Mouse (Mus musculus) liver, embryonic 14.5 days (tissue): ENCODE measurements around the gene Ptpn13.
A peak's percentile ranks its signal among the peaks of the same experiment; 100 is the strongest.

Source experiments
- CTCF ChIP-seq: IDR thresholded peaks from 2 replicates; pipeline ENCODE4 v1.5.1; 2016; ENCODE audit warnings: antibody characterized with exemption, low read depth, control low read depth
- EP300 ChIP-seq: IDR thresholded peaks from 2 replicates; pipeline ENCODE4 v1.6.1; 2016; ENCODE audit warnings: antibody characterized with exemption, low read depth

DNA sequence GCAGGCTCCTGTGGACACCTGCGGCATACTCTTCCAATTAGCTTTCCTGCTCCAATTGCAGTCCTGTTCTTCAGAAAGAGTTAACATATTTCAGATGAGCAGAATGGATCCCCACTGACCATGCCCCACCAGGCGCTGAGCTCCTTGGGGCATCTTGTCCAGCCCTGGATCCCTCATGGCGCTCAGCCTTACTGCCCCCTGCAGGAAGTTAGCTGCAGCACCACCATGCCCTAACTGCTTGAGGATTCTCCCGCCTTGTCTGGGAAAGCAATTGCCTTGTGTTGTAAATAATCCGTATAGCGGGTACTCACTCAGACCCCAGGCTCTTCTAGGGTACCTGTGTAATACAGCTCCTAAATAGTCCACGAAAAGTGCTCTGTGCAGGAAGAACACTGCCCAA is 162.2 kb downstream of the Ptpn13 start:
- TF ChIP-seq CTCF (peak; percentile 75), EP300 (no peak)
